Mouse (Mus musculus): ENCODE measurements around the gene Tbx6. TPM values are rescaled to one million over a fixed set of nuclear protein-coding genes. Genes with fewer than 3 reads are reported as not detected.

The Tbx6 gene
- total RNA-seq (2012; rRNA removed) (0.12 and 0.13 TPM in 2 replicates), polyA plus RNA-seq (2012; ENCODE audit: insufficient read depth in 1 of 2, insufficient read length in 2 of 2, low read depth in 1 of 2, low replicate concordance in 2 of 2, missing spikeins in 1 of 2) (under 1 TPM in 1 of 2 experiments, not detected in 1; 0.15 TPM)

DNA sequence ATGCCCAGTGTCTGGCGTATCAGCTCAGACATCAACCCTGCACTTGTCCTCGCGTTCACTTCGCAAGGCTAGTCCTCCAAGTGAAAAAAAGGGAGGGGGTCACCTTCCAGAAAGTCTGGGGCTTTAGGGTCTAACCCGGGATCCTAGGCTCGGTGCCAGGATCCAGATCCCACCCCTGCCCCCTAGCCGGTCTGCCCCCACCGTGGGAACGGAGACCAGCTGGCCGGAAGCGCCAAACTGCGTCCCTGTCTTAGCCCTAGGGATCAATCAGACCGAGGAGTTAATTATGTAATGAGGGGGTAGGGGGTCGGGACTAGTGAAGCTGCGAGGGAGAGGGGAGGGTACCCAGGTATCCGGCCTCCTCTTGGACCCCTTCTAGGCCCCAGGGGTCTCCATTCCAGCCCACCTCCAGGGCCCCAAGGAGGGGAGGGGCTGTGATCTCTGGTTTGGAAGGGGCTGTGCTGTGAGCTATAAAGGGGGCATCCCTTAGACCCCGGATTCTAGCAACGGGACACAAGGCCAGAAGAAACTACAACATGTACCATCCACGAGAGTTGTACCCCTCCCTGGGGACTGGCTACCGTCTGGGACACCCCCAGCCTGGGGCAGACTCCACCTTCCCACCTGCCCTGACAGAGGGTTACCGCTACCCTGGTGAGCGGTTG, at the start of gene Tbx6:
Tbx6 (plus strand) TSS at position 513 of the 665 bp plus-strand sequence.
- TF ChIP-seq ZNF384 (IDR thresholded peaks at IDR 0.05; ENCODE audit: low read depth, low read length): no peak
- no peak for TF ChIP-seq TBP (IDR thresholded peaks at IDR 0.05; ENCODE audit: low read depth, low read length)
- no peak for TF ChIP-seq MAZ (IDR thresholded peaks at IDR 0.05; ENCODE audit: low read depth, low read length)
- no peak for TF ChIP-seq RAD21 (IDR thresholded peaks at IDR 0.05; ENCODE audit: low read depth, low read length)
- no peak for TF ChIP-seq CTCF (IDR thresholded peaks at IDR 0.05 in 2 of 3, conservative IDR thresholded peaks at IDR 0.05 in 1 of 3; ENCODE audit: control insufficient read depth in 1 of 3, insufficient read depth in 1 of 3, low read depth in 2 of 3, low read length in 3 of 3, poor library complexity in 1 of 3, severe bottlenecking in 1 of 3)
- TF ChIP-seq CHD2 (IDR thresholded peaks at IDR 0.05; ENCODE audit: low read length): no peak
- no peak for TF ChIP-seq POLR2AphosphoS2 (IDR thresholded peaks at IDR 0.05; ENCODE audit: low read length)
- no peak for TF ChIP-seq RCOR1 (IDR thresholded peaks at IDR 0.05; ENCODE audit: low read depth, low read length)
- TF ChIP-seq ZC3H11A (IDR thresholded peaks at IDR 0.05; ENCODE audit: low read depth, low read length): no peak
- no peak for TF ChIP-seq HCFC1 (IDR thresholded peaks at IDR 0.05; ENCODE audit: low read depth, low read length)
- no peak for TF ChIP-seq TAL1 (IDR thresholded peaks at IDR 0.05; ENCODE audit: low read length)
- no peak for TF ChIP-seq CHD1 (IDR thresholded peaks at IDR 0.05; ENCODE audit: low read depth, low read length)
- Histone ChIP-seq H3K27me3 (ENCODE audit: control insufficient read depth in 1 of 2, insufficient read depth in 2 of 2, low read length in 2 of 2) (no peaks in the 10 kb centered on the region), H3K9ac (ENCODE audit: control insufficient read depth, low read depth, low read length, poor library complexity, severe bottlenecking) (peak within 1 kb of the TSS; percentile 30), H3K4me3 (ENCODE audit: control insufficient read depth in 1 of 2, insufficient read depth in 1 of 2, low read depth in 2 of 2, low read length in 2 of 2) (peak within 1 kb of the TSS; percentile 4 to 12), H3K27ac (ENCODE audit: control insufficient read depth, low read depth, low read length) (no peak within 1 kb of the TSS), H3K9me3 (replicated peaks; ENCODE audit: insufficient read depth, low read length) (no peaks in the 10 kb centered on the region), H3K36me3 (ENCODE audit: control insufficient read depth in 1 of 2, insufficient read depth in 2 of 2, low read length in 2 of 2) (peaks cover 4 to 7% of the 10 kb centered on the region in 2 experiments; a peak in 3 of 4 replicates), H3K4me1 (ENCODE audit: control insufficient read depth in 1 of 2, insufficient read depth in 2 of 2, low read length in 2 of 2) (peaks cover 7 to 20% of the 10 kb centered on the region in 2 experiments), H3K79me2 (ENCODE audit: control insufficient read depth, insufficient read depth, low read length, poor library complexity) (no peaks in the 10 kb centered on the region; the same call in 1 of the 2 replicates)
- DNase-seq (ENCODE audit: low read depth, low spot score): no peak

- H3K36me3 ChIP-seq (ENCODE audit: control insufficient read depth in 1 of 2, insufficient read depth in 2 of 2, low read length in 2 of 2): no peaks in the 10 kb centered on the region
- no peak for DNase-seq (ENCODE audit: low read depth, low spot score)
- no peaks in the 10 kb centered on the region for H3K79me2 ChIP-seq (ENCODE audit: control insufficient read depth, insufficient read depth, low read length, poor library complexity)
- H3K4me1 ChIP-seq (ENCODE audit: control insufficient read depth in 1 of 2, insufficient read depth in 2 of 2, low read length in 2 of 2): no peaks in the 10 kb centered on the region
- TF ChIP-seq NRF1 (IDR thresholded peaks at IDR 0.05; ENCODE audit: insufficient read depth, low read depth, low read length, poor library complexity, severe bottlenecking) (no peak), MEF2A (IDR thresholded peaks at IDR 0.05; ENCODE audit: extremely low read depth, insufficient replicate concordance, low read depth, low read length, poor library complexity, severe bottlenecking) (no peak), USF1 (IDR thresholded peaks at IDR 0.05; ENCODE audit: low read depth, low read length) (no peak), RCOR1 (IDR thresholded peaks at IDR 0.05; ENCODE audit: low read depth, low read length) (no peak), ZKSCAN1 (IDR thresholded peaks at IDR 0.05; ENCODE audit: low read depth, low read length) (no peak)
- no peaks in the 10 kb centered on the region; a peak in 3 of 4 replicates for H3K27me3 ChIP-seq (ENCODE audit: control insufficient read depth in 1 of 2, insufficient read depth in 2 of 2, low read length in 2 of 2)
- no peak overlapping the region for H3K27ac ChIP-seq (ENCODE audit: control insufficient read depth, low read depth, low read length)
- H3K4me3 ChIP-seq (ENCODE audit: control insufficient read depth in 1 of 2, insufficient read depth in 1 of 2, low read depth in 2 of 2, low read length in 2 of 2): no peak overlapping the region
- H3K9me3 ChIP-seq (replicated peaks; ENCODE audit: insufficient read depth, low read length): no peaks in the 10 kb centered on the region
- H3K9ac ChIP-seq (ENCODE audit: control insufficient read depth, low read depth, low read length, poor library complexity, severe bottlenecking): no peak overlapping the region
These were observed 45.2 kb upstream of the Tbx6 start for GRCm38 (mm10) chr7:126736122-126736521.
